Comparison of ENCODE assay signal across 8 mouse cellular contexts in genomic region chr4:133240934-133241908, GRCm38 (mm10). TPM values are rescaled to one million over a fixed set of nuclear protein-coding genes. Genes with fewer than 3 reads are reported as not detected.
DNase-seq lines count a peak whose midpoint lies in the region; ATAC-seq and TF ChIP-seq lines count a peak whose summit lies in the region.

No protein-coding gene starts in this region.

- peak overlapping the region; percentile 86 for H3K4me2 ChIP-seq in forebrain, embryonic 11.5 days (ENCODE audit: low read depth, low read length, severe bottlenecking)
- peak overlapping the region; percentile 74 for H3K4me2 ChIP-seq in heart, embryonic 16.5 days (ENCODE audit: low read depth, low read length)
- H3K4me2 ChIP-seq in liver, embryonic 14.5 days (ENCODE audit: low read depth) = peak overlapping the region; percentile 100
- peak overlapping the region; percentile 97 for H3K4me2 ChIP-seq in stomach, embryonic 15.5 days

- peaks cover 46% of the 10 kb centered on the region for H3K27me3 ChIP-seq in E14TG2a.4 (ENCODE audit: insufficient read depth, low read length)
- H3K27me3 ChIP-seq in forebrain, embryonic 11.5 days (ENCODE audit: control insufficient read depth, insufficient read depth, low read length) = peaks cover 28% of the 10 kb centered on the region
- H3K27me3 ChIP-seq in heart, embryonic 16.5 days (ENCODE audit: control insufficient read depth, insufficient read depth, low read length) = peaks cover 13% of the 10 kb centered on the region; the same call in 1 of the 2 replicates
- peaks cover 6% of the 10 kb centered on the region for H3K27me3 ChIP-seq in liver, embryonic 14.5 days (ENCODE audit: control insufficient read depth, insufficient read depth, low read length)
- peaks cover 16% of the 10 kb centered on the region; the same call in 1 of the 2 replicates for H3K27me3 ChIP-seq in stomach, embryonic 15.5 days (replicated peaks)

- no peaks in the 10 kb centered on the region for H3K9me3 ChIP-seq in E14TG2a.4 (ENCODE audit: low read length)
- H3K9me3 ChIP-seq in forebrain, embryonic 11.5 days (ENCODE audit: control insufficient read depth, low read length) = no peaks in the 10 kb centered on the region
- H3K9me3 ChIP-seq in heart, embryonic 16.5 days (replicated peaks; ENCODE audit: control insufficient read depth, low read length) = no peaks in the 10 kb centered on the region
- H3K9me3 ChIP-seq in liver, embryonic 14.5 days (ENCODE audit: control insufficient read depth, low read length) = no peaks in the 10 kb centered on the region
- no peaks in the 10 kb centered on the region for H3K9me3 ChIP-seq in stomach, embryonic 15.5 days

- no peaks in the 10 kb centered on the region for H3K36me3 ChIP-seq in E14TG2a.4 (ENCODE audit: insufficient read depth, low read length)
- H3K36me3 ChIP-seq in forebrain, embryonic 11.5 days (ENCODE audit: control insufficient read depth, insufficient read depth, low read length) = no peaks in the 10 kb centered on the region
- H3K36me3 ChIP-seq in heart, embryonic 16.5 days (ENCODE audit: control insufficient read depth, insufficient read depth) = no peaks in the 10 kb centered on the region
- no peaks in the 10 kb centered on the region for H3K36me3 ChIP-seq in liver, embryonic 14.5 days (replicated peaks; ENCODE audit: control insufficient read depth, insufficient read depth, low read depth)
- no peaks in the 10 kb centered on the region for H3K36me3 ChIP-seq in stomach, embryonic 15.5 days

- H3K27ac ChIP-seq in forebrain, embryonic 11.5 days (ENCODE audit: low read depth, low read length) = no peak overlapping the region
- H3K27ac ChIP-seq in heart, embryonic 16.5 days (ENCODE audit: low read length) = peak overlapping the region; percentile 82
- peak overlapping the region; percentile 1 for H3K27ac ChIP-seq in liver, embryonic 14.5 days
- H3K27ac ChIP-seq in stomach, embryonic 15.5 days = peak overlapping the region; percentile 77

- peak overlapping the region; percentile 93 for H3K4me3 ChIP-seq in E14TG2a.4 (replicated peaks; ENCODE audit: low read length)
- peak overlapping the region; percentile 48 for H3K4me3 ChIP-seq in forebrain, embryonic 11.5 days (ENCODE audit: low read depth, low read length)
- H3K4me3 ChIP-seq in heart, embryonic 16.5 days (ENCODE audit: low read length) = peak overlapping the region; percentile 54
- H3K4me3 ChIP-seq in liver, embryonic 14.5 days (ENCODE audit: insufficient read depth in 1 of 2, low read depth in 2 of 2, low read length in 2 of 2) = peak overlapping the region; percentile 74 to 84
- H3K4me3 ChIP-seq in stomach, embryonic 15.5 days (replicated peaks) = peak overlapping the region; percentile 63

- no peak for TF ChIP-seq CTCF in E14TG2a.4 (conservative IDR thresholded peaks at IDR 0.05; ENCODE audit: low read length)
- TF ChIP-seq CTCF in liver, embryonic 14.5 days (IDR thresholded peaks at IDR 0.05; ENCODE audit: low read depth) = no peak; the same call in 1 of the 2 replicates

- TF ChIP-seq EP300 in liver, embryonic 14.5 days (IDR thresholded peaks at IDR 0.05; ENCODE audit: low read depth) = no peak

- ATAC-seq in forebrain, embryonic 11.5 days (replicated peaks; ENCODE audit: low FRiP score) = peak; percentile 95
- peak; percentile 85 for ATAC-seq in heart, embryonic 16.5 days (replicated peaks; ENCODE audit: extremely low read depth, insufficient read depth, low FRiP score)
- ATAC-seq in liver, embryonic 14.5 days (ENCODE audit: insufficient read depth) = peak; percentile 88
- ATAC-seq in stomach, embryonic 15.5 days (ENCODE audit: insufficient read depth, low FRiP score, low read depth) = peak; percentile 89

- peak overlapping the region; percentile 55; the same call in 1 of the 2 replicates for H3K9ac ChIP-seq in forebrain, embryonic 11.5 days (ENCODE audit: low read length)
- H3K9ac ChIP-seq in heart, embryonic 16.5 days (ENCODE audit: low read length) = peak overlapping the region; percentile 68
- peak overlapping the region; percentile 70 for H3K9ac ChIP-seq in liver, embryonic 14.5 days (replicated peaks)
- H3K9ac ChIP-seq in stomach, embryonic 15.5 days = peak overlapping the region; percentile 60

- DNase-seq in c-Kit-positive CD71-positive TER-119-negative erythroid progenitor cells, embryonic 14.5 days (ENCODE audit: low read depth) = peak; percentile 80
- peak; percentile 95 for DNase-seq in forebrain, embryonic 11.5 days (ENCODE audit: low spot score)
- peak; percentile 93 to 94 for DNase-seq in kidney, postnatal 25 days
- peak in 2 of 3 experiments; percentile 66 to 78 for DNase-seq in liver, embryonic 14.5 days (ENCODE audit: low read depth in 3 of 3, low spot score in 3 of 3)
- DNase-seq in neural tube, embryonic 10.5 days (ENCODE audit: extremely low spot score, low spot score) = peak; percentile 96

- peaks cover 36% of the 10 kb centered on the region for H3K4me1 ChIP-seq in E14TG2a.4 (replicated peaks; ENCODE audit: low read depth, low read length)
- H3K4me1 ChIP-seq in forebrain, embryonic 11.5 days (replicated peaks; ENCODE audit: control insufficient read depth, insufficient read depth, low read length) = peaks cover 6% of the 10 kb centered on the region; the same call in 1 of the 2 replicates
- H3K4me1 ChIP-seq in heart, embryonic 16.5 days (ENCODE audit: control insufficient read depth, insufficient read depth, low read length) = peaks cover 13% of the 10 kb centered on the region
- peaks cover 26% of the 10 kb centered on the region in 2 experiments for H3K4me1 ChIP-seq in liver, embryonic 14.5 days (replicated peaks; ENCODE audit: control insufficient read depth in 2 of 2, insufficient read depth in 2 of 2, low read length in 1 of 2)
- peaks cover 15% of the 10 kb centered on the region; the same call in 1 of the 2 replicates for H3K4me1 ChIP-seq in stomach, embryonic 15.5 days

- WGBS in forebrain, embryonic 11.5 days = 1% methylated on average over 78 of the region's 78 CpGs
- under 1% methylated on average over 78 of the region's 78 CpGs for WGBS in heart, embryonic 16.5 days
- WGBS in liver, embryonic 14.5 days (ENCODE audit: insufficient replicate concordance) = under 1% methylated on average over 78 of the region's 78 CpGs
- WGBS in stomach, embryonic 15.5 days = under 1% methylated on average over 78 of the region's 78 CpGs

RNA-seq across cellular contexts. Expression of gene Map3k6, which starts 0.6 kb away (rescaled TPM):
- polyA plus RNA-seq in forebrain, embryonic 11.5 days (2014; fragmentation: Nextera tagmentation; extraction: Ambion mirVana) = 1.2 and 3.0 TPM in 2 replicates
- 3.4 and 3.6 TPM in 2 replicates for polyA plus RNA-seq in heart, embryonic 16.5 days (2015; fragmentation: Nextera tagmentation; extraction: Ambion mirVana)
- 2.0 and 2.4 TPM in 2 replicates for polyA plus RNA-seq in liver, embryonic 14.5 days (2012; rRNA removed)
- polyA plus RNA-seq in liver, embryonic 14.5 days (2014; fragmentation: Nextera tagmentation; extraction: Ambion mirVana) = 1.2 and 1.5 TPM in 2 replicates
- 5.0 and 8.6 TPM in 2 replicates for polyA plus RNA-seq in stomach, embryonic 15.5 days (2015; fragmentation: Nextera tagmentation; extraction: Ambion mirVana)

RNA-seq across cellular contexts. Expression of gene Sytl1, which starts 21.7 kb away (rescaled TPM):
- 1.5 and 2.8 TPM in 2 replicates for polyA plus RNA-seq in forebrain, embryonic 11.5 days (2014; fragmentation: Nextera tagmentation; extraction: Ambion mirVana)
- 3.4 and 7.6 TPM in 2 replicates for polyA plus RNA-seq in heart, embryonic 16.5 days (2015; fragmentation: Nextera tagmentation; extraction: Ambion mirVana)
- polyA plus RNA-seq in liver, embryonic 14.5 days (2012; rRNA removed) = 0.52 and 0.56 TPM in 2 replicates
- 0.48 and 0.80 TPM in 2 replicates for polyA plus RNA-seq in liver, embryonic 14.5 days (2014; fragmentation: Nextera tagmentation; extraction: Ambion mirVana)
- polyA plus RNA-seq in stomach, embryonic 15.5 days (2015; fragmentation: Nextera tagmentation; extraction: Ambion mirVana) = 17.0 and 29.0 TPM in 2 replicates

RNA-seq across cellular contexts. Expression of gene Gpr3, which starts 28.9 kb away (rescaled TPM):
- 0.37 TPM in 1 of 2 replicates, not detected in the other for polyA plus RNA-seq in forebrain, embryonic 11.5 days (2014; fragmentation: Nextera tagmentation; extraction: Ambion mirVana)
- polyA plus RNA-seq in heart, embryonic 16.5 days (2015; fragmentation: Nextera tagmentation; extraction: Ambion mirVana) = 0.14 and 0.29 TPM in 2 replicates
- polyA plus RNA-seq in liver, embryonic 14.5 days (2012; rRNA removed) = 0.02 TPM in 1 of 2 replicates, not detected in the other
- not detected in 2 replicates for polyA plus RNA-seq in liver, embryonic 14.5 days (2014; fragmentation: Nextera tagmentation; extraction: Ambion mirVana)
- 0.13 and 0.23 TPM in 2 replicates for polyA plus RNA-seq in stomach, embryonic 15.5 days (2015; fragmentation: Nextera tagmentation; extraction: Ambion mirVana)

RNA-seq across cellular contexts. Expression of gene Cd164l2, which starts 29.3 kb away (rescaled TPM):
- not detected in 2 replicates for polyA plus RNA-seq in forebrain, embryonic 11.5 days (2014; fragmentation: Nextera tagmentation; extraction: Ambion mirVana)
- polyA plus RNA-seq in heart, embryonic 16.5 days (2015; fragmentation: Nextera tagmentation; extraction: Ambion mirVana) = 0.66 TPM in 1 of 2 replicates, not detected in the other
- polyA plus RNA-seq in liver, embryonic 14.5 days (2012; rRNA removed) = 0.05 and 0.06 TPM in 2 replicates
- polyA plus RNA-seq in liver, embryonic 14.5 days (2014; fragmentation: Nextera tagmentation; extraction: Ambion mirVana) = not detected in 2 replicates
- 6.8 and 7.8 TPM in 2 replicates for polyA plus RNA-seq in stomach, embryonic 15.5 days (2015; fragmentation: Nextera tagmentation; extraction: Ambion mirVana)

RNA-seq across cellular contexts. Expression of gene Tmem222, which starts 36.4 kb away (rescaled TPM):
- polyA plus RNA-seq in forebrain, embryonic 11.5 days (2014; fragmentation: Nextera tagmentation; extraction: Ambion mirVana) = 80.6 and 90.9 TPM in 2 replicates
- 55.5 and 59.2 TPM in 2 replicates for polyA plus RNA-seq in heart, embryonic 16.5 days (2015; fragmentation: Nextera tagmentation; extraction: Ambion mirVana)
- polyA plus RNA-seq in liver, embryonic 14.5 days (2012; rRNA removed) = 31.6 and 35.3 TPM in 2 replicates
- 36.4 and 38.7 TPM in 2 replicates for polyA plus RNA-seq in liver, embryonic 14.5 days (2014; fragmentation: Nextera tagmentation; extraction: Ambion mirVana)
- polyA plus RNA-seq in stomach, embryonic 15.5 days (2015; fragmentation: Nextera tagmentation; extraction: Ambion mirVana) = 73.6 and 74.2 TPM in 2 replicates
